Mouse (Mus musculus) cerebellum, postnatal 14 days (tissue): Measurements from ENCODE around the gene Nova2.

Experiments
- DNase-seq, 2 experiments: peaks; one replicate each; pipeline ENCODE4 v3.0.0; 2021; ENCODE audit warnings: mixed read lengths in 2 of 2

Nova2 gene

GRCm38 (mm10) chr7:18925162-18925938 is at the start of gene Nova2:
Gene Nova2 (plus strand): TSS chr7:18925888.
- peak; percentile 98 for DNase-seq

GRCm38 (mm10) chr7:18878691-18879090 is 47.0 kb upstream of the Nova2 start:
- no peak for DNase-seq

- no peak for DNase-seq
Observed at GRCm38 (mm10) chr7:18883991-18884744, 41.5 kb upstream of the Nova2 start.

- no peak for DNase-seq
Observed at GRCm38 (mm10) chr7:18884745-18885422, 40.8 kb upstream of the Nova2 start.

GRCm38 (mm10) chr7:18886963-18887362 is 38.7 kb upstream of the Nova2 start:
- DNase-seq, result no peak

GRCm38 (mm10) chr7:18890848-18891247 is 34.8 kb upstream of the Nova2 start:
- no peak for DNase-seq

GRCm38 (mm10) chr7:18891872-18892599 is 33.7 kb upstream of the Nova2 start:
- peak; percentile 94 to 95 for DNase-seq

GRCm38 (mm10) chr7:18893009-18893408 is 32.7 kb upstream of the Nova2 start:
- no peak for DNase-seq

- DNase-seq, result peak; percentile 82 to 85
Observed at GRCm38 (mm10) chr7:18893651-18894430, 31.8 kb upstream of the Nova2 start.

- DNase-seq, result peak; percentile 72 to 77
Observed at GRCm38 (mm10) chr7:18896536-18896935, 29.2 kb upstream of the Nova2 start.

GRCm38 (mm10) chr7:18900513-18900912 is 25.2 kb upstream of the Nova2 start:
- no peak for DNase-seq

- DNase-seq, result peak in 1 of 2 experiments; percentile 24
Observed at GRCm38 (mm10) chr7:18902486-18902885, 23.2 kb upstream of the Nova2 start.

- DNase-seq, result no peak
Observed at GRCm38 (mm10) chr7:18904971-18905370, 20.7 kb upstream of the Nova2 start.

DNA sequence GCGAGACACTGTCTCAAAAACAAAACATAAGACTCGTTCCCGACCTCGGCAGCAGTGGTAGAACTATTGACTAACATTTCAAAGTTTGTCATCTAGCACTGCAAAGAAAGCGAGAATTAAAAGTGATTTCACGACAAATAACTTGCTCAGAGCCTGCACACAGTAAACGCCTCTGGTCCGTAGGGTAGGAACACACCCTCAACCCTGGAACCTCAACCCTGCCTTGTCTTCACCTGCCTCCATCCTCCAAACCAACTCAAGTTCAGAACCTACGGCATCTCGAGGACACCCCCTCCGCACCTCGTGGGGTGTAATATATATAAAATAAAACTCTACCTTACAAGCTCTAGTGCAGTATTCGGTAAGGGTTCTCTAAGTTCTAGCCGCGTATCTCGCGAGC is 15.9 kb upstream of the Nova2 start:
- DNase-seq, result no peak

GRCm38 (mm10) chr7:18910241-18910831 is 15.4 kb upstream of the Nova2 start, which contains the start of gene Ccdc61:
Gene Ccdc61 (minus strand): TSS chr7:18910415.
- peak; percentile 96 to 98 for DNase-seq

GRCm38 (mm10) chr7:18916254-18916653 is 9.4 kb upstream of the Nova2 start:
- no peak for DNase-seq

DNA sequence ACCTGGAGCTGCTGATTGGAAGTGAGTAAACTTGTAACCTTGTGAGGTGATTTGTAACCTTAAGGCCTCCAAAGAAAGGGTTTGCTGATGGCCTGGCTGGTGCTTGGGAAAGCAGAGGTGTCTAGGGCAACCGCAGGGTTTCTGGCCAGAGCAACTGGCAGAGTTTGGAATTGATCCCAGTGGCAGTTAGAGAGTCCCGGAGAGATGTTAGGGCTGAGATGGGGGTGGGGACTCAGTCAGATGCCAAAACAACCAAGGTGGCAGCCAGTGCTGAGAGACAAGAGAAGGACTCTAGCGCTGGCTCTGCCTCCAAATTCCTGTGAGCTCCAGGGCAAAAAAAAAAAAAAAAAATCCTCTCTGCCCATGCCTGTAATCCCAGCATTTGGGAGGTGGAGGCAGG is 7.8 kb upstream of the Nova2 start:
- peak in 1 of 2 experiments; percentile 34 for DNase-seq

DNA sequence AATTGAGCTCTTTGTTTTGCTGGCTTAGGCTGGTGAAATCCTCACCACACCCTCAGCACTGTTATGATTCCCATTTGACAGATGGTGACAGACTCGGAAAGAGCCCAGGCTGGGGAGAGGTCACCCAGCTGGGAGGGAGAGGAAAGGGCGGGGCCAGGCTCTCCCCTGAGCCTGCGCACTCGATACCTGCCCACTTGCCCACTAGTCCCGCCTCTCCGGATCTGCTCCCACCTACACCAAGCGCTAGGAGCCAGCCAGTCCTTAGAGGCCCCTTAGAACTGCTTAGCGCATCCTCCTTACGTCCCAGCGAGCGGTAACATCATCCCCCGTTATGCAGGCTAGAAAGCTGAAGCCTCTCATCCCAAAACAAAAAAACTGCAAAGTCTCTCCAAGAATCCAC is 4.6 kb upstream of the Nova2 start:
- peak; percentile 75 to 79 for DNase-seq

DNA sequence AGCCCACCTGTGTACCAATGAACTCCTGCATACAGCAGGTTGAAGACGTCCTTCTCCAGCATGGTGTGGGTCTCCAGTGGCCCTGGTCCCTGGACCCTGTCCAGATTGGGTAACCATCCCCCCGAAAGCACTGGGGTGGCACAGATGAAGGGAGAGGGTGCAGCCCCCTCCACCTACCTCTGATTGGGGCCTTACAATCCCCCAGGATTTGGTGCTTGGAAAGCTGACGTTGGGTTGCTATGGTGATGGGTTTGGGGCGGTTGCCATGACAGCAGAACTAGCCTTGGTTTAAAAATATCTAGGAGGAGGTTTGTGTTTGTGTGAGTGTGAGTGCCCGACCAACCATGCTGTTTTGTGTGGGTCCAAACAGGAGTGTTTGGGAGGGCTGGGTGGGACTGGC is 2.9 kb upstream of the Nova2 start:
- DNase-seq, result peak; percentile 70 to 75

DNA sequence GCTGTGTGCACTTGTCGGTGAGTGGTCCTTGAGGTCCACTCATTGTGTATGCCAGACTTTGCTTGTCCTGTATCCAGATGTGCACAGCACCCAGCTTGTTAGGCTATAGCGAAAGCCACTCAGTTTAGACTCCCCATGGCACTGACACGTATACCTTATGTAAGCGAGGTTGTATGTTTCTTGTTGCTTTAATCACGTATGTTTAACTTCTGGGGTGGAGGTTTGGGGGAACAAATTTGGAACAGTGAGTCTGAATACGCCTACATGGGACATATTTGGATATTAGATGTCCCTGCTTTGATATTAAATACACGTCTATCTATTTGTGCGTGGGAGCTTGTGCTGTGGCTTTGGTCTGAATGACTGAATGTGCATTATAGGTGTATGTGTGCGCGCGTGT is 2.4 kb upstream of the Nova2 start:
- DNase-seq, result no peak

DNA sequence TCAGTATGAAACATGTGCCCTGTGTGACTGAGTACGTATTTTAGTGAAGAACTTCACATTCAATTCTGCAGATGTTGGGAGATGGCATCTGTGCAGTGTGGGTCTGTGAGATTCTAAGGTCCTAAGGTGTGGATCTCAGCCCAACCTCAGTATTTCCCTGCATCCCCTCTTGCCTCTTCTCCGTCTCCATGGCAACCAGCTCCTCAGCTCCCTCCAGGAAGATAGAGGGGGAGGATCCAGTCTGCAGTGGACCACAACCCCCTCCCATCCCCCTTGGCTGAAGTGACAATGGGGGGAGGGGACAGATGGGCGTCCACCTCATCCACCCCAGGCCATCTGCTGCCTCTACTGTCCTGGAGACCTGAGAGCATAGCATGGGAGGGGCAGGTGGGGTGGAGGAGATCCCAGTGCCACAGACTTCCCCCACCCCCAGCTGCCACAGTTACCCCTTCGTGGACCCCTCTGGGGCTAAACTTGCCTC is 1.9 kb upstream of the Nova2 start:
- DNase-seq, result peak; percentile 76 to 78
